In the genomic region with DNA sequence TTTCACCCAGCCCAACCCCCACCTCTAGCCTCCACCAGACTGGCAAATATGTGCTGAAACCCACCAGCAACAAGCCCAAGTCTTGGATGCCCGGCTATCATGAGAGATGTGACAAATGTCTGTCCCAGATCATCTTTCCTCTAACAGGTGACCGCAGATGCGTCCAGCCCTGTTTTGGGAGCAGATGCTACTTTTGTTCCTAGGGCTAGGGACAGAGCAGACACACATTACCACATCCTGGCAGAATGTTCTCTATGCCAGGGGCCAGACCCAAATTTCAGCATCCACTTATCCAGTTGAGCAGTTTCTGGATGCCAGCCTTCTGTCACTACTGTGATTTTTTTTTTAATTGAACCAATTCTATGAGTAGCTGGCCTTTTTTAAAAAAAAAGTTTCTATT, we compare ENCODE assay signal across 25 mouse cellular contexts.
"Had no signal": no experiment of that assay in that cellular context is flagged by ENCODE, and none has a peak within 500 bp of the region (broad histone marks: within the 10 kb centered on the region; RNA-seq: fewer than 3 reads in every experiment).

No protein-coding gene starts in this region.

- H3K9me3 ChIP-seq: limb, embryonic 10.5 days; limb, embryonic 13.5 days; liver, embryonic 12.5 days; liver, embryonic 15.5 days; lung, embryonic 15.5 days; megakaryocyte, embryonic 14.5 days; midbrain, embryonic 10.5 days; midbrain, embryonic 13.5 days; neural tube, embryonic 12.5 days; neural tube, embryonic 15.5 days had no signal

- H3K27ac ChIP-seq: limb, embryonic 10.5 days; limb, embryonic 13.5 days; liver, embryonic 12.5 days; liver, embryonic 15.5 days; lung, embryonic 15.5 days; midbrain, embryonic 10.5 days; midbrain, embryonic 13.5 days; neural tube, embryonic 12.5 days; neural tube, embryonic 15.5 days; stomach, postnatal 0 days had no signal

- H3K4me1 ChIP-seq: limb, embryonic 10.5 days; limb, embryonic 13.5 days; liver, embryonic 12.5 days; liver, embryonic 15.5 days; lung, embryonic 15.5 days; megakaryocyte, embryonic 14.5 days; midbrain, embryonic 10.5 days; midbrain, embryonic 13.5 days; neural tube, embryonic 12.5 days; neural tube, embryonic 15.5 days had no signal

- H3K9ac ChIP-seq: limb, embryonic 13.5 days; liver, embryonic 12.5 days; liver, embryonic 15.5 days; lung, embryonic 15.5 days; midbrain, embryonic 13.5 days; neural tube, embryonic 12.5 days; neural tube, embryonic 15.5 days had no signal

- H3K4me3 ChIP-seq: limb, embryonic 10.5 days; limb, embryonic 13.5 days; liver, embryonic 12.5 days; liver, embryonic 15.5 days; lung, embryonic 15.5 days; megakaryocyte, embryonic 14.5 days; midbrain, embryonic 10.5 days; midbrain, embryonic 13.5 days; neural tube, embryonic 12.5 days; neural tube, embryonic 15.5 days had no signal

- DNase-seq: kidney, postnatal 14 days; kidney, postnatal 4 days; layer of hippocampus, adult 9-11 months; layer of hippocampus, postnatal 36 days; liver; lung, adult 18-20 months; lung, postnatal 10 days; lung, postnatal 36 days; right cerebral cortex, adult 18-20 months; right cerebral cortex, postnatal 14 days; right cerebral cortex, postnatal 4 days; thymus, adult 2 months; thymus, postnatal 14 days; thymus, postnatal 4 days had no signal

- H3K36me3 ChIP-seq: limb, embryonic 10.5 days; limb, embryonic 13.5 days; liver, embryonic 12.5 days; liver, embryonic 15.5 days; lung, embryonic 15.5 days; midbrain, embryonic 10.5 days; midbrain, embryonic 13.5 days; neural tube, embryonic 12.5 days; neural tube, embryonic 15.5 days had no signal

- H3K27me3 ChIP-seq: limb, embryonic 13.5 days; liver, embryonic 12.5 days; liver, embryonic 15.5 days; lung, embryonic 15.5 days; megakaryocyte, embryonic 14.5 days; midbrain, embryonic 13.5 days; neural tube, embryonic 12.5 days; neural tube, embryonic 15.5 days had no signal

- H3K4me2 ChIP-seq: limb, embryonic 13.5 days; liver, embryonic 12.5 days; liver, embryonic 15.5 days; lung, embryonic 15.5 days; midbrain, embryonic 13.5 days; neural tube, embryonic 12.5 days; neural tube, embryonic 15.5 days had no signal

- ATAC-seq: liver, embryonic 12.5 days; midbrain, embryonic 13.5 days had no signal
